Mouse (Mus musculus): ENCODE measurements at regions not wholly inside any gene's neighbourhood (a gene's known extent, or its start where the extent isn't known, plus 50 kb on each side); places are given as distances from the start of the nearest gene placed in this dataset.

DNA sequence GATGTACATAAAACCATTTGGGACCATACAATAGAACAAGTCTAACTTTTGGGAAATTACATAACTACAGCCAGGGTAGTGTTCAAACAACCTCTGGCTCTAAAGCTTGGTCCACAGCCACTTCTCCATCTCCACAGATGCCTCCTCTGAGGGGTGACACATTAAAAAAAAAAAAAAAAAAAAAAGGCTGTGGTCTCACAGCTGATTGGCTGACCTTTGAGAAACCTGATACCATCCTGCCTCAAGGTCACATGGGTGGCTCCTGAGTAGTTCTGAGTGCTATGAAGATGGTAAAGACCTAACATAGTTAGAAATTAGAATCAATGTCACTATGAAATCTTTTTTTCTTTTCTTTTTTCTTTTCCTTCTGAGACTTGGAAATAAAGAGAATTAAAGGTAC is 102.4 kb downstream of the Tmem182 start:
- DNase-seq: no peak

DNA sequence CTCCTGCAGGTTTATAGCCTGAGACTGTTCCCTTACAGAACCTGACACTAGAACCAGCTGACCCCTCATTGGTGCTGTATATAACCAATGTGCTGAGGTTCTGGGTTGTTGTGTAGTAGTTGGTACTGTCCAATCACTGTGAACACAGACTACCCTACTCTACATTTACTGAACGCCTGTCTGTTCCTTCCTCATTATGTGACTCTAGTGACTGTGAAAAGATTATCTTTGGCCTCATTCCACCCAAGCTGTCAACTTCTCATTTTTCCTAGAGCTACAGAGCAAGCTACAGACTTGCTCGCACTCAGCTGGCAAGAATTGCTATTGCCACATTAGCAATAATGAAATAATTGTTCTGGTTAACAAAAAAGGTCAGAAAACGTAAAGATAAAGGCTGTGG is 108.2 kb downstream of the Tmem182 start:
- DNase-seq: no peak

DNA sequence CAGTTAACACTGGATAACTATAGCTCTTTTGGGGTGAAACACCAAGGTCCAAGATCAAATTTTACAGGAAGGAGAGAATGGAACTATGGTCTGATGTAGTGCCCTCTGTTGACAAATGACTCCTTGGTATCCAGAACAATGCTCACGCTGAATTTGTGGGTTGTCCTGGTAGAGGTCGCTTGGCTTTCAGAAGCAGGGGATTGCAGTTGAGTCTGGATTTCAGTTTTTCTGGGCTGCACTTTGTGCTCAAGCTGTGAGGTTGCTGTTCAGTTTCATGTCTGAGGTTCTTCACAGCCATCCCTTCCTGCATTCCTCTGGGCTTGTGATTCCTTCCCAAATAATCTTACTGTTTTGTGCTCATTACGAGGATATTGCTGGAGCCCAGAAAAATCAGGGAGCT is 118.9 kb downstream of the Tmem182 start:
- peak; percentile 66 for DNase-seq

DNA sequence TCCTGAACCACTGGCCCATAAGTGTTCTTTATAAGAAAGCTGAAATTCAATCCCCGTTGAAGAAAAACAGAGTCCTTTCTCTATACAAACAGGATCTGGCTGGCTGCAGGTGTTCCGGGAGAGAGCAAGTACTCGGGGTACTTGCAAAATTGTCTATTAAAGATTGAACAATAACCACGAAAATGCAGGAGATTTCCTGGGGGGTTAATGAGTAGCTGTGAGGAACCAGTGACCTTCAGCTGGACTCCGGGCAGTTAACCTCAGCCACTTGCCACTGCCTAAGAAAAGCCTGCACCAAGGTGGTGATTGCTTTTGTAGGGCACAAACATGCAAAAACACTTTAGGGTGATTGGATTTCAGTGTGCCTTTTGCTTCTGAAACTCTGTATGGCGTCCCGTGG is 119.4 kb downstream of the Tmem182 start:
- peak; percentile 96 for DNase-seq

DNA sequence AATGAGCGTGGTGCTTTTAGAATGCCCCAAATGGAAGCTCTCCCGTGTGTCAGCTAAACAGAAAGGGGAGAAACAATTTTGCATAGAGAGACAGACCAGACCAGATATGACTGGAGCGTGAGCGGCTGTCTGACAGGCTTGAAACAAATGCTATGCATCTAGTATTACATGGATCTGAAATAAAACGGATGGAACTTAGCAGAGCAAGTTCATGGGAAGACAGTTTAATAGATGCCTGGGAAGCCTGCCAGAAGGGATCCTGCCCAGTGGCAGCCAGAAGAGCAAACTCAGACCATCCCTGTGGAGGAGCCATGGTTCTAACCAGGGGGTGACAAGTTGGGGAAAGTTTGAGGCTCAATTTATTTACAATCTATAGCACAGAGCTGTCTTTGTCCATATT is 126.0 kb downstream of the Tmem182 start:
- DNase-seq: no peak

DNA sequence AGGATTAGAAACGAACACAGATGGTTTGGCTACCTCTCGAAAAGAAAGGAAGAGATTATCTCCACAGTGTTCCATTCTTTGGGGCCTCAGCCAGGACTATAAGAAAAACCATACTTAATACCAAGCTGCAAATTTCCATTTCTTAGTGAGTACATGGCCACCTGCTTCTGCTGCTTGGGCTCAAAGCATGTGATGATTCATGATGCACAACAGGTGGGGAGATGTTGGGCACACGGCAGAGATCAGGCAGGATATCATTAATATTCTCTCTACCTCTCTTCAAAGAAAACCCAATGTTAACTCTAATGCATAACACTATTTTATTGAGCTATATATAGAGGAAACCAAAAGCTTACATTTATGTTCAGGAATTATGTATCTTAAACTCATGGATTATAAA is 131.3 kb downstream of the Tmem182 start:
- DNase-seq: no peak

DNA sequence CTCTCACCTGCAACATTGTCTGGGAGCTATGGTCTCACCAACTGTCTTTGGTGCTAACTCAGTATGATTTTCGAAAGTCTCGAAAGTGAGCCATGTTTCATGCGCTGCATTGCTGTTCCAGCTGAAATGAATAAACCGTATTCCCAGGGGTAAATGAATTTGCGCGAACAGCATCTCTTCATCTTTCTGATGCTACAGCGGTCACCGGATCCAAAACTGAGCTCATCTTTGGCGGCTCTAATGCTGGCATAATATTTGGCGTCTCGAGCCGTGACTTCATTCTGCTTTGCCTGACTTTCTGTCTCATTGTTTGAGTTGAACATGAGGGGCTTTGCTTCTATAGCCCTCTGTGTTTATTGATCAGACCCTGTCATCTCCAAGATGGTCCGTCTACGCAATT is 137.3 kb downstream of the Tmem182 start:
- DNase-seq: no peak

DNA sequence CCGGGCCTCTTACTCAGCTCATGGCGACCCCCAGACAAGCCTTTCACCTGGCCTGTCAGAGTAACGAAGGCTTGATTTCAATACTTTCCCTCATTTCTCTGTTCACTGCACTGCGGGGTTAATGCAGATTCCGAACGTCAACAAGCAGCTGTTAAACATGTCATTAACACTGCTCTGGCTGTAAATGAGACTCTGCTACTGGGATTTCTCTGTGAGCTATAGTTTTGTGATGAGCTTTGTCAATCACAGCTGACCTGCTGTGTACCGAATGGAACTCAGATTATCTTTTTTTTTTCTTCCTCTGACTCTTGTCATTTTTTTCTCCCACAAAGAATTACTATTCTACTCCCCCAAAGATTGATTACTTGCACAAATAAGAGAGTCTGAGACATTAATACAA is 137.8 kb downstream of the Tmem182 start:
- no peak for DNase-seq

DNA sequence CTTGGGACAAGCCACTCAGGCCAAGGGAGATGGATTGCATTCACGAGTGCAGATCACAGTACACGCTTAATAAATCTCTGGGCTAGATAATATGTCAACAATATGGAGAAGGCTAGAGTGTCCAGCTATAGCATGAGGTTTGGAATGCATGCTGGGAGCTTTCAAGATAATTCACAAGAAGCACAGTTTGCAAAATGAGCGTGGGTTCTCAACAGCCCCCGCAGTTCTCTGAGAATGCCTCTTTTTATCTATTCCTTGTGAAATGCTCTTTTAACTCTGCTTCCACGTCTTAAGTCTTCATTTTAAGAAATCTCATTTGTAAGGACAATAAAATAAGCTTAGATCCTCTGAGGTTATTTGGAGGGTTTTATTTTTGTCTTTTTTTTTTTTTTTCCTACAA is 145.2 kb downstream of the Tmem182 start:
- no peak for DNase-seq

DNA sequence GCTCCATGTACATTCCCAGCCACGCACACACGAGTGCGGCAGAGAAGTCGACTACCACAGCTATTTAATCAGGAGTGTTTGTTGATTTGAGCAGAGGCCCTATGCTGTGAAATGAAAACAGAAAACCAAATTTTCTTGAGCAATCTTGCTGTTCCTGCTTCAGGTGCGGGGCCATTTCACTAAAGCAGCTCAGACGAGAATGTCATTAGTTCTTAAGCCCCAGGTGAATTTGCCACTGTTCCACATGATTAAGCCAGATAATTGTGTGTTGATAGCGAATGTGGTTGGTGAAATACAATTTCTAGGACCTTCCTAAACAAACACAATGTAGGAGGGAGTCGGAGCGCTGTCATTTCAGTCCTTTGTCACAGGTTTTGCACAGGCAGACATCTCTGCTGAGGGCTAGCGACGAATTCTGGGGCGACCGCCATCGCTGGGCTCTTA is 149.3 kb downstream of the Tmem182 start:
- DNase-seq: peak; percentile 15

DNA sequence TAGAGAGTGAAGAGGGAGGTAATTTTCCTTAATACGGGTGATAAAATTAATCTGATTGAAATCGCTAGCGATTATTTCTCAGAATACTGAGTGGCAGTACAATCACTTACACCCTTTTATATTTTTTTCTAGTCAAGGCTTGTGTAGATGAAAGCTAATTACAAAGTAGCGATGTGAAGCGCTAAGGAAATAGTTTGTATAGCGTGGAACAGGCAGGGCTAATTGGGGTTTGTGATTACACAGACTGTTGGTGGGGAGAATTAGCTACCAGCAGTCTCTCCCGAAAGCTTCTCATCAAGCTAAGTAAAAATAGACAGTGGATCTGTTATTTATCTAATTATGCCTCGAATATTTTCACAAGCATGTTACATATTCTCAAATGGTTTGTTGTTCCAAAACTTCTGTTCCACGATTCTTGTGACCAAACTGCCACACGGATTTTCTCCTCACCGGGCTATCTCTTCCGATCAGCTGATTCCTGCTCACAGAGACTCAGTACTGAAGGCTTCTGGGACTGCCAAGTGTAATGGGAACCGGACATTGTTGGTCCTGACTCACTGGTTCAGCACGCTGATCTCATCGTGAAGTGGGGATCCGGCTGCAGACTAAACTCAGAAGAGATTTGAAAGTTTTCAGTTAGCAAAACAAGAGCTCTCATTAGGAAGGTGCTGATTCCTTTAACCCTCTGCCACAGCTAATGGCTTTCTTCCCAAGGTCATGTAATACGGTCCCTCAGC is 162.5 kb downstream of the Tmem182 start:
- DNase-seq: no peak

DNA sequence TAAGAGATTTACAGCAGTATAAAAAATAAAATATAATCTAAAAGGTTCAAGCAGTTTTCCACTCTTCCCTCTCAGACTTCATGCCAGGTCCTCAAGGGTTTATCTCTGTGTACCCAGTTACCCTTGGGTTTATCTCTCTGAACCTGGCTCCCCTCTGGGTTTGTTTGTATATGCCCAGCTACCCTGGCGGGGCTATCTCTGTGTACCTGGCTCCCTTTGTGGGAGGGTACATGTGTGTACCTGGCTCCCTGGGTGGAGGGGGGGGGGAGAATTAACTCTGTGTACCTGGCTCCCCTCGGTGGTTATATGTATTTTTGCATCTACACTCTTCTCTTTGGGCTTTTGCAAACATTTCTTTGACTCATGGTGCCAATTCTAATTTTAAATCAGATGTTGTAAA is 178.4 kb downstream of the Tmem182 start:
- peak; percentile 26 for DNase-seq

DNA sequence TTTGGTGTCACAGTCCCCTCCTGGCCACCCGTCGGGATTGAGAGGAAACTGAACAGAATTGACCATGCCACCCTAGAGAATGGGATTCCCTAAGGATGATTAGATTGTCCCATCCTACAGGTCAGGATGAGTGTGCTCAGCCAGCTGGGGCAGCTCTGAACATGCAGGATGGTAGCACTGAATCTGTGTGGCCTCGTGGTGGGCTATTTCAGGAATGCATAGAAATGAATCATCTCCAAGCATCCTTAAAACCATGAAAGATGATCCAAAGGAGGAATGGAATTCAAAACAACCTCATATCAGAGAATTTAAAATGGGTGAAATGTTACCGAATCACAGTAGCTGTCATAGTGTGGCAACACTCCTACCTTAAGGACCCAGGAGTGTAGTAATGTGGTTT is 187.9 kb downstream of the Tmem182 start:
- DNase-seq: no peak

DNA sequence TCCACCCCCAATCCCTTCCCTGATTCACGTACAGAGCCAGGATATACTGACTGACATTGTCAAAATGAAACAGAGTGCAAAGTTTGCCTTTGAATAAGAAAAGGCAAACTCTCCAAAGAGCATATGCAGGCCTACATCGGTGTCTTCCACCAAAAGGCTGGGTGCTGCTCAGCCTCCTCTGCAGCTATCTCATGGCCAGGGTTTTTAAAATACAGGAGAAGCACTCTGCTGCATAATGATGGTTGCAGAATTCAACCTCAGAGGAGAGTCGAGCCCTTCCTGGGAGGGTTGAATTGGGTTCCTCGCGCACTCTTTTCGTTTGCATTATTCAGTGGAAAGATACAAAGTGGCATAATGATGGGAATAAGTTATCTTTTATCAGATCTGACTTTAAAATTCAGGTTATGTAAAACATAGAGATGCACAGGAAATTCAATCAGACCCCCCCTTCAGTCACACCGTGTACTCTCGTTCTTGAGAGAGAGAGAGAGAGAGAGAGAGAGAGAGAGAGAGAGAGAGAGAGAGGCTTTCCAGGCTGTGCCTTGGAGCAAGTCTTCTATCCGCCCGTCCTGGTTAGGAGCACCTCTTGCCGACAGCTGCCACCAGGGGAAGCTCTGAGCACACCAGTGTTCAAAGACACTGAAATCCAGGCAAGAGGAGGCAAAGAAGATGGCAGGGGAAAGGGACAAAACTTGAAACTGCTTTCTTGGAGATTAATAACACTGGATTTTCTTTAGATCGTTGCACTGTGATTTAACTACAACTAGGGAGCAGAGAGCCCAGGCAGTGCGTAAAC is 196.0 kb downstream of the Tmem182 start:
- DNase-seq: peak; percentile 13

DNA sequence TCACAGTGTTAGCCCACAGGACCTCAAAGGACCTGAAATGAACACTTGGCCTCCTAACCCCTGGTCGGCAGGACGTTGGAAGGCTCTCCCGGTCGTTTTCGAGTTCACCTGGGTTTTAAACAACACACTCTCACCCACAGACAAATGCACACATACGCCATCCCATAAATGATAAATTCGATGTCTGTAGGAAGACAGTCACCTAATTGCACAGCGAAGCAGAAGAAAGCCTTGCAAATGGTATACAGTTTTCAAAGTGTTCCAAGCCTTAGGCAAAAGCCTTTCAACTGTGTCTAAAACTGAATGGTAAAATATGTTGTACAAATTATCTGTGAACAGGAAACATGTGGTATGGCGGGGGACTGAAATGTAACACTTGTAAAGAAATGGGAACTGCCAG is 196.6 kb downstream of the Tmem182 start:
- no peak for DNase-seq

DNA sequence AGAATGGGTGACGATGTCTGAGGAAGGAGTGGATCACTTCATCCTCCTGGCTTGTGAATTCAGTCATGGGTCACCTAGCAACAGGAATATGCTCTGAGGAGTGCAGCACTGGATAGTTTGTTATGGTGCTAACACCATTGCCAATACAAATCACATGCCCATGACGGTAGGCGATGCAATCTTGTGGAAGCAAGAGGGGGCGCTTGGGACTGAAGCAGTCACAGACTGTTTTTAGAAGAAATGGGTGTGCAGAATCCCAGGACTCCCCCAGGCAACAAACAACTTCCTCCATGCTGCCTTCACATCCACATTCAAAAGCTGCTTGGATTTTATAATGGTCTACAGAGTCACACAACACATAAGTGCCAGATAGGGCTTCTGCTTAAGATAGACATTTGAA is 221.5 kb downstream of the Tmem182 start:
- no peak for DNase-seq

DNA sequence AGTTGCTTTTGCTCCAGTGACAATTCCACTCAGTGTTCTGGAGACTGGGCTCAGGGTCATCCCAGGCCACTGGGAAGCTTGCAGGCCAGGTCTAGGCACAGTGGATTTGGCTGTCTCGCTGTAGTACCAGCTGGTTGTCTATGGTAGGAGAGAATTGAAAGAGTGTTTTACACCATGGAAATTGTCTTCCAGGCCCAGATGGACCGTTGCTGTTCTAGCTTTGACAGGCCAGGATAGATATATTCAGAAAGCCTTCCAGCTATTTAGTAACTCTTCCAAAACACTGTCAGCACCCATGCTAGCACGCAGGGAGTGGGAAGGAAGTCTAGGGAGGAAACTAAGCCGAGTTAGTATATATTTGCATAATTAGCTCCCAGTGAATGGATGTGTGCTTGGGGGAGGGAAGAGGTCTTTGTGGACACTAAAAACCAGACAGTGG is 222.2 kb downstream of the Tmem182 start:
- no peak for DNase-seq

DNA sequence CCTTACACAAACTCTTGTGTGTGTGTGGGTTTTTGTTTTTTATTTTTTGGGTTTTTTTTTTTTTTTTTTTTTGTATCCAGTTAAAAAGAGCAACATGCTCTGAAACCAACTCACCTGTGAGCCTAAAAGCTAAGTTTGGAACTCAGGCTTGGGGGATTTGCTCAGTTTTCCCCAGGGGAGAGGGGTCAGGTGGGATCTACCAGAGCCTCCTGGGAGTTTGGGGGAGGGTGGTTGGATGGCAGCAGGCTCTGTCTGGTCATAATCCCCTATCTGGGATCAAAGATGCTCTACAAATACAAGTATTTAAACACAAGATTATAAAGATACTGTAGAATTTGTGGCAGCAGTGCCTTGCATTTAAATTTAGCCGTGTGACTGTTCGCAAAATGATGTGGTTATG is 222.6 kb downstream of the Tmem182 start:
- DNase-seq: no peak

DNA sequence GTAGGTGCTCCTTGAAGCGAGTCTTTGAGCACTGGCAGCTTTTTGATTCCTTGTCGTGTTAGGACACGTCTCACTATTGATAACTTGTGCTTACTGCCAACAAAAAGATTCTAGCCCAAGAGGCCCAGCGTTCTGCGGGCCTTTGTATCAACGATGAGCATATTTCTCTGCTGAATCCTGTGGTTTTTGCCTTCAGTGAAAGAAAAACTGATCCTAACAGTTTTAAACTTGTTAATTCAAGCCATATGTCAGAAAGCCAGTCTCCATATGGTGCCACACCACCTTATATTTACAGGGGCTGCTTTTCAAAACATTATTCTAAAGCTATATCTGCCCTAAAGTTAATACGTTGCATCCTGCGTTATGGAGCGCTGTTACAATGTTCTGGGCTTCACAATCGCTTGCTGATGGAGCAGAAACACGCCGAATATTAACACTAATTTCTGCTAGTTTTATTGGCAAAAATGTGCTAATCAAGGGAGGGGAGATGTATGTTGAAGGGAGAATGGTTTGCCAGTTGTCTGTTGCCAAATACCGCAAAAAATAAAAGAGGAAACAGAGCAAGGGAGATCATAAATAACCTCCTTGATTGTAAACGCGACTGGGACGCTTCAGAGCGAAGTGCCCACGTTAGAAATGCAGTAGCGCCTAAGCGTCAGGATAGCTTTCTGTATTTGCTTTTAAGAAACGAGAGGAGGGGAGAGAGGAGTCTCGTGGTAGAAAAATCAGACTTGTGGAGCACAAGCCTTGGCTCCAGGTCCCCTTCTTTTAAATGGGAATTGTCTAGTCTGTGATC is 229.9 kb downstream of the Tmem182 start:
- DNase-seq: no peak

DNA sequence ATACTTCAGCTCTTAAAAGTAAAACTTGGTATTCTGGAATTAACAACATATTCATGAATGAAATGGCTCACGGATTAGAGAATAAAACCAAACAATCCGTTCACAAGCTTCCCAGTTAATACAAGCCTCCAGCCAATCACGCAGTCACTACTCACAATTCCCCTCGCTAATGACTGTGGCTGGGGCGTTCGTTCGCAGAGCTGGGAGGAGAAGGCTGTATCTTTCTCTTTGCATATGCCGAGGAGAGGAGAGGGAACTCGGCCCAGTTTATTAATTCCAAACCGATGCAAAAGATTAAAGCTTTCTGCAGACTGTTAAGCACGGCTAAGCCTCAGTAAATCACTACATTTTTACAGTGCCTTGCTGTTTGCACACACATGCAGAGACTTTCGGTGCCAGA is 231.5 kb downstream of the Tmem182 start:
- DNase-seq: no peak

DNA sequence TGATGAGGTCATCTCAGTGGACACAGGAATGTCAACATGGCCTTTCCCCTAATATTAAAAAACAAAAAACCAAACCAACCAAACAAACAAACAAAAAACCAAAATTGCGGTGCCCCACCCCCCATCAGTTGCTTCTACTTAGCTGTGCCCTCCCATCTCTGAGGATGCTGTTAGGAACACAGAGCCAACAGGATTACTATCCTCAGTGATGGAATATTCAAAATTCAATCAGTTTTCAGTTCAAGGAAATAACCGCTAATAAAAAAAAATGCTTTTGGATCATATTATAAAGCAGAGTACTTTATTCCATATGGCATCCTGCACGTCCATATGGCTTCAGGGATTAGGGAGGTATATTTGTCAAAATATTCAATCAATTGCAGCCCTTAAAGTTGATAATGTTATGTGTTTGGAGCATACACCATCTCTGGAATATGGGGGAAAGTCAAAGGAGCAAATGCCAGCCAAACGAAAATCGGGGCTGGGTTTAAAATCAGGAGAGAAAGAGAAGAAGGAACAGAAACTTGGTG is 249.1 kb downstream of the Tmem182 start:
- no peak for DNase-seq

DNA sequence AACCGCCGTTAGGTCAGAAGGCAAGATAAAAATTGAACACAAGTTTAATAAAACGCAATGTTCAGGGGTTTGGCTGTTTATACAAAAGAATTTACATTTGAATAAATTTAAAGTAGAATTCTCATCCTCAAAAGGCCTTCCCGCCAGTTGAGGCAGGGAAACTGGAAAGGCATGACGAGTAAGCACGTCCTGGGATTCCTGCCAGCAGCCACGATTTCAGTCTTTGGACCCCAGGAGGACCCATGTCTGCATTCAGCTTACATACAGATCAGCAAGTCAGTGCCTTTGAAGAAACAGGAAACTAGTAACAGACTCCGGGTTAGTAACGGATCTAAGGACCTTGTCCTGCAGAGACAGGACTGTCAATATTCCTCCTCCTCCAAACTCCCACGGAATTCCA is 250.4 kb downstream of the Tmem182 start:
- DNase-seq: no peak

DNA sequence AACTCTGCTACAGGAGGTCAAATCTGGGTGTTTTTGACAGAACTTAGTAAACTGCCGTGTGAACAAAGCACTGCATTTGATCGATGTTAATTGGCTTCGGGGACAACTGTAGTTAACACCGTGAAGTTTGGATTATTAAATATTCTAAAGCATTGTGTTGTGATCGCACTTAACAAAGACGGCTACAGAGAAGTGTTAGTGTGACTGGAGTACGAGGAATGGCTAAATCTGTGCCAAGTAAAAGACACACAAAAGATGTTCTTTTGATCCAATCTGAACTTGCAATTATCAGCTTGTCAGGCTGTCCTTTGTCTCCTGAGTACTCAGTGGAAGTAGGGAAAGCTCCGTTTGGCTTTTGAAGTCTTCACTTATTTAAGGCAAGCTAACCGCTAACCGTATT is 259.7 kb downstream of the Tmem182 start:
- DNase-seq: no peak

Measured in kidney, adult 9 months (tissue).